ENCODE assay signal across 20 mouse cellular contexts in genomic region chr4:106370013-106370412, GRCm38 (mm10).
"Had no signal": no experiment of that assay in that cellular context is flagged by ENCODE, and none has a peak within 500 bp of the region (broad histone marks: within the 10 kb centered on the region; RNA-seq: fewer than 3 reads in every experiment).

No protein-coding gene starts in this region.

- H3K4me3 ChIP-seq: layer of hippocampus, adult 2 months; limb, embryonic 10.5 days; limb, embryonic 13.5 days; megakaryocyte, embryonic 14.5 days had no signal

- H3K4me2 ChIP-seq: limb, embryonic 13.5 days; midbrain, embryonic 11.5 days had no signal

- H3K27ac ChIP-seq: kidney, postnatal 0 days; layer of hippocampus, adult 2 months; limb, embryonic 10.5 days; limb, embryonic 13.5 days; liver, embryonic 14.5 days; macrophage; stomach, postnatal 0 days had no signal

- ATAC-seq: intestine, postnatal 0 days had no signal

- H3K9me3 ChIP-seq: limb, embryonic 10.5 days; limb, embryonic 13.5 days; megakaryocyte, embryonic 14.5 days had no signal

- DNase-seq: kidney, adult 2 months; kidney, postnatal 25 days; layer of hippocampus, adult 9-11 months; lung, adult 18-20 months; lung, postnatal 14 days; midbrain, embryonic 14.5 days; right cerebral cortex, postnatal 14 days; right cerebral cortex, postnatal 4 days; thymus, adult 2 months; thymus, postnatal 14 days had no signal

- H3K9ac ChIP-seq: limb, embryonic 13.5 days; liver, embryonic 14.5 days had no signal

- H3K4me1 ChIP-seq: limb, embryonic 10.5 days; limb, embryonic 13.5 days had no signal

- H3K27me3 ChIP-seq: limb, embryonic 13.5 days; megakaryocyte, embryonic 14.5 days had no signal
